Mouse (Mus musculus): ENCODE measurements around the gene Frmd8.

Gene Frmd8

DNA sequence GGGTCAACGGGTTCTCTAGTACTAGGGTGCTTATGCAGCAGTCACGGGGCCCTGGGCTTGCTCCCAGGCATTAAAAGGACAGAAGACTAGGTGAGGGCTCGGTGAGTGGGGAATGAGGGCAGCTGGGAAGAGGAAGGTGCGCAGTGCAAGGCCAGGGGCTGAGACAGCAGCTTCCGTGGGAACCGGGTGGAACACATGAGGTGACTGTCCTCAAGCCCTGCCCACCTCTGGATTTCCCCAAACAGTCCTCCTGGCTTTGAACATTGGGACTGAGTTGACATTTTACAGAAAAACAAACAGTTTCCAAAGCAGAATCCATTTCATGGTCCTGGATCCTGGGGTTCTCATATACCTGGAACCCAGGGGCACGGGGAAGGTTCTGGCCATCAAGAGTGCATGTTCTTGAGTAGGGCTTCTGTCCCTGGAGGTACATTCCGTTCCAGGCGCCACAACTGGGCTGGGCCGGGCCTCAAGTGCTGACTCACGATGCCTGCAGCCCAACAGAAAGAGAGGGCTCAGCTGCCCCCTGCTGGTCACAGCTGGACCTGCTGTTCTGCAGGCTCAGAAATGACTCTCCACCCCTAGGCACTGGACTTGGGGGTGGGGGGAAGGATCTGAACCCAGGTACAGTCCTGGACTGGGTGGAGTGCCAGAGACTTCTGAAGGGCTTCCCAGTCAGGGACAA is 25.1 kb downstream of the Frmd8 start:
- DNase-seq (ENCODE audit: low read depth, low spot score) = peak; percentile 90

DNA sequence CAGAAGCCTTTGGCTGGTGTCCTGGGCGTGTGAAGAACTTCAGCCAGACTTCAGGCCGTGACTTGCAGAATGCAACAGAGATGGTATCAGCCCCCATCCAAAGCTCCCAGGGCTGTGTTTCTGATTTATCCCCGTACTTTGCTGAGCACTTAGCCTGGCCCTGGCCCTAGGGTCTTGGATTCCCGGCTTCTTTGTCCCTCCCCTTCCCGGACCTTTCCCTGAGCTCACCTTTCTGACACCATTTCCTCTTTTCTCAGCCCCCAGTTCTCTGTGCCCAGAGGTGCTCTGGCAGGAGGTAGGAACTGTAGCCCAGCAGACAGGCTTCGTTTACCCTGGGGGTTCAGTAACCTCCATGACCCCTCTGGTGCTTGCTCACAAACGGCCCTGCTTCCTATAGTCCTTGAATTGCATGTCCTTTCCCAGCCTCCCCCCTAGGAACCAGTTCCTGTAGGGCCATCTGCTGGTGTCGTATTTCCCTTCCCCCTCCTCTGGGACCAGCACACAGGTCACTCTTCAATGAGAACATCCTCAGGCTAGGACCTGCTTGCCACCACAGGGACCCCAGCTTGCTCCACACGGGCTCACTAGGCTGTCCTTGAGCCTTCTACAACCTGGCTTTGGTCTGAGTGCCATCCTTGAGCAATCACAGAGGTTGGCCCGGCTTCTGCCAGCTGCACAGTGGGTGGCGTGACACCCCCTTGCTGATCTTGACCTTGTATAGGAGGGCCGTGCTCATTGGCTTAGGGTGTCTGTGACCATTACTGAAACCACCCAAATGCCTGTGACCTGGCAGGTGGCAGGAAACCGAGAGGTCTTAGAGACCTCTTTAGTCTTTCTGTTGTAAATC is 26.0 kb downstream of the Frmd8 start:
- peak; percentile 72 for DNase-seq (ENCODE audit: low read depth, low spot score)

DNA sequence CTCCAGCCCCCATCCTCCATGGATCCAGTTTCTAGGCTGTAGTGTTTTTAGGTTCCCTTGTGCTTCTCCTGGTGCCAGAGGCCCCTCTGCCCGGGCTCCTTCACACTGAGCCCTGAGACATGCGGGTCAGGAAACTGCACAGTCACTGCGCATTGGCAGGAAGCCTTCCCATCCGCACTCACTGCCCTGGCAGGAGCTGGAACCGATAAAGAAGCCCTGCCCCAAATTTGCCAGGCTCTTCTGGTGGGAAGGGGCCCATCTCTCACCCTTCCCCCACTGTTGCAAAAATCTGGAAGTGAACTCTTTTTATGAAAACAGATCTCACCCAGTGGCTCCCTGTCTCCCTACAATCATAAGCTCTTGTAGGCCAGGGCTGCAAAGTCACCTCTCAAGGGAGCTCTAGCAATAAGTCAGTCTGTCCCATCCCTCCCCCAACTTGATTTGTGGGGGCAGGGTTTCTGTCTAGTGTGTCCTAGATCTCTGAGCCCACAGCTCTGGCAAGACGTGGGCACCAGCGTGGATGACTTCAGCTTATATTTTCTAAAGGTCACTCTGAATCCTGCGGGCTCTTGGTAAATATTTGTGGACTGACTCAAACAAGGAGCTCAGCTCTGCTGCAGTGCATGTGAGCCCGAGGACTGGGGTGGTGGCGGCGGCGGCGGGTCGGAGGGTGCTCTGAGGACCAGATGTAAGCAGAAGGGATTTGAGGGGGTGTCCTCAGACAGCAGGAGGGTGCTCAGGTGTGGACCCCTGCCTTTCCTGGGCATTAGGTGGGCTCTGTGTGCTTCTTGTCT is 26.8 kb downstream of the Frmd8 start:
- peak; percentile 84 for DNase-seq (ENCODE audit: low read depth, low spot score)

DNA sequence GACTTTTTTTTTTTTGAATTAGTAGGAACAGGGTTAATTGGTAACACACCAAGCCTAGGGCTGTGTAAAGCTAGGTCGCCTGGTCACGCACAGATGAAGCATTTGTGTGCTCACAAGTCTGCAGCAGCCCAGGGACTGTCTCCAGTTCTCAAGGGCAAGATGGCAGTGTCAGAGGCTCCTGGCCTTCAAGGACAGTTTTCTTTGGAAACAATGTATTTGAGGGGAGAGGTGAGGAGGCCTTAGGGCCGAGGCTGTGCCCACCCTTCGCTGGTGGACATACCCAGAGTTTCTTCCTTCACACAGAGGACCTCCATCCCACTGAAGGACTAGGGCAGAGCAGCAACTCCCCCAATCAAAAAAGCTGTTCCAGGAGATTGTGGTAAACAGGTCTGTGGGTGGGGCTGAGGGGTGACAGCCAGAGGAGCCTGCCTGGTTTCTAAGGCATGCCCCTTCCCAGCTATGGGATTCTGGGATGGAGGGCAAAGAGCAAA is 27.7 kb downstream of the Frmd8 start:
- DNase-seq (ENCODE audit: low read depth, low spot score) = no peak

DNA sequence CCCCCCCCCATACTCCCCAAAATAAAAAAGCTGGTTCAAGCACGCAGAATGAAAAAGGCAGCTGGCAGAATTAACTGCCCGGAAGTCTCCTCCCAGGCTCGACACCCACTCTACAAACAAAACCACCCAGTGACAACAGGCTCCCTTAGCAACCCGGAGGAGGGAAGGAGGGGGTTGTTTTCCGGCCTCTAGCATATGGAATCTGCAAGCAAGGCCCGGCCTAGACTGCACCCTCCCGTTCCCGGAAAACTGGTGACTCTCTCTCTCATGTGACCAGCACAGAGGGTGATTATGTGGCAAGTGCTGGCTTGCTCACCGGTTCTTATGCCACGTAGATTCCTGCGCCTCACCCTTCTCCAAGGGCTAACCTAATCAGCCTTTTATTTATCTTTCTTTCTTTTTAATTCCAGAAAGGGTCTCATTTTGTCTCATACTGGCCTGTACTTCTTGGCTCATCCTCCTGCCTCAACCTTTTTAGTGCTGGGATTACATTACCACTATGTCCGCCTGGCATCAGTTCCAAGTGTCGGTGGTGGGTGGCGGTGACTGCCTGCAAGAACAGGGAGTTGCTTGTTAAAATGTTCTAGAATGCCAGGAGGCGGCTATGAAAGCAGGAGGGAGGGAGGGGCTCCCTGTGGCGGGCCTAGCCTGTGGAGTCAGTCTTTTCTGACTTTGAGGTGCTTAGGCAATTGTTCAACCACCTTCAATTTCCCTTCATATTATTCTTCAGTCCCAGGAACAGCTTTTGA is 28.3 kb downstream of the Frmd8 start:
- peak; percentile 78 for DNase-seq (ENCODE audit: low read depth, low spot score)

DNA sequence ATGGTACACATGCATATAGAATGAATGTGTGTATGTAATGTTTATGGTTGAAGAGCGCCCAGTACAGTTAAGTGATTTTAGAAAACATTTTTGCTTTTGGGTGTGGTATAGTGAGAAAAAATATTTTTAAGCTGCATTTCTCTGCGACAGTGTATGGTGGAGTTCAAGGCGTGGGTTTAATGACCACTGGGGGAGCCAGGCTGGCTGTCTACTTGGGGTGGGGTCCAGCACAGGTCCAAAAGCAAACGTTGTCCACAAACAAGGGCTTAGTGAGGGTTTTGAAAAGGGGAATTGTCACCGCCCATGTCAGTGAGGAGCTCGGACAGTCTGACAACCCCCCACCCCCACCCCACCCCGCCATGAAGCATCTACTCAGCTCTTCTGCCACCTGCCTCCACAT is 28.9 kb downstream of the Frmd8 start:
- DNase-seq (ENCODE audit: low read depth, low spot score) = no peak

DNA sequence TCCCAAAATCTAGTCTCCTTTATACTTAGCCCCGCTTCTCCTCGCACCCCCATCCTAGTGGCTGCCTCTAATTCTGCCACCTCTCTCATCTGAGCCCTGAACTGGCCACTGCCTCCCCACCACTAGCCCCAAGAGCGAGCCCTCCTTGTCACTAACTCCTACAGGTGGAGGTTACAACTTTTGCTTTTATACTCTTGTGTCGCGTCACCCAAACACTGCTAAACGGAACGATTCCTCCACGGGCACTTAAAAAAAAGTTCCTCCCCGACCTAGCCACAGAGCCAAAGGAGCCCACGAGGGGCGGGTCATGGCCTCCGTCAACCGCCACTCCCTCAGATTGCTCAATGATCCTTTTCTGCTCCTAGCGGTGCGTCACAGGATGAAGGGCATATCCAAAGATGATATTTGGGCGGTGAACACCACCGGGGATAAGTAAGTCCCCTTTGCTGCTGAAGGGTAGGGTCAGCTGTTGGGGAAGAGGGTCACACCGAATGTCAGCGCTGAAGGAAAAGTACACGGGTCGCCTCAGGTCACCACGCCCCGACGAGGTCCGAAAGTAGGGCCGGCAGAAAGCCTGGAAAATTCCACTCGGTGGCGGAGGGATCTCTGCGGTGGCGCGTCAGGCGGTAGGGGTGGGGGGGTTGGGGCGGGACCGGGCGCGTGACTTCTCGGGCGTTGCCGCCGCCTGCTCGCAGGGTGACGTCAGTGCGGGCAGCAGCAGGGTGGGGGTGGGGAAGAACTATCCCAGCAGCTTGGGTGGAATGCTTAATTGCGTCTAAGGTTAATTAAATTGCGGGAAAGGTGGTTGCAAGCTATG is 29.5 kb downstream of the Frmd8 start:
- DNase-seq (ENCODE audit: low read depth, low spot score) = peak; percentile 91

DNA sequence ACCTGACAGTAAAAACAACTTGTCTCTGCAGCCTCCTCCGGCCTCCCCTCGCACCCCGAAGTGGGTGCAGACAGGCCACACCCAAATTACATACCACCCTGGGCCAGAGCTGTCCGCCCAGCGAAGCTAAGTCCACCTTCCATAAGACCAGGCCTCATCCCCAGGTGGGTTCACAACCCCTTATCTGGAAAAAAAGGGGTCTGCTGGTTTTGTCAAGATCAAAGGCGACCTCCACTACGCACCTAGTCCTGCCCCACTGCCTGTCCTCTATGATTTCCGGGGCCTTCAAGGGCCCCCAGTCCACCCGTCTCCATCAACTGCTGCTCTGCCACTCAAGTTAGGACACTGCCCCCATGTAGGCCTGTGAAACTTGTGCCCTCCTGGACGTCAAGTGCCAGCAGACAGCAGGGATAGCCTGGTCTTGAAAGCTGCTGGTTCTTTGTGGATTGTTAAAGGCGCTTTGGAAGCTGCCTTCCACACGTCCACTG is 30.2 kb downstream of the Frmd8 start:
- DNase-seq (ENCODE audit: low read depth, low spot score) = no peak

DNA sequence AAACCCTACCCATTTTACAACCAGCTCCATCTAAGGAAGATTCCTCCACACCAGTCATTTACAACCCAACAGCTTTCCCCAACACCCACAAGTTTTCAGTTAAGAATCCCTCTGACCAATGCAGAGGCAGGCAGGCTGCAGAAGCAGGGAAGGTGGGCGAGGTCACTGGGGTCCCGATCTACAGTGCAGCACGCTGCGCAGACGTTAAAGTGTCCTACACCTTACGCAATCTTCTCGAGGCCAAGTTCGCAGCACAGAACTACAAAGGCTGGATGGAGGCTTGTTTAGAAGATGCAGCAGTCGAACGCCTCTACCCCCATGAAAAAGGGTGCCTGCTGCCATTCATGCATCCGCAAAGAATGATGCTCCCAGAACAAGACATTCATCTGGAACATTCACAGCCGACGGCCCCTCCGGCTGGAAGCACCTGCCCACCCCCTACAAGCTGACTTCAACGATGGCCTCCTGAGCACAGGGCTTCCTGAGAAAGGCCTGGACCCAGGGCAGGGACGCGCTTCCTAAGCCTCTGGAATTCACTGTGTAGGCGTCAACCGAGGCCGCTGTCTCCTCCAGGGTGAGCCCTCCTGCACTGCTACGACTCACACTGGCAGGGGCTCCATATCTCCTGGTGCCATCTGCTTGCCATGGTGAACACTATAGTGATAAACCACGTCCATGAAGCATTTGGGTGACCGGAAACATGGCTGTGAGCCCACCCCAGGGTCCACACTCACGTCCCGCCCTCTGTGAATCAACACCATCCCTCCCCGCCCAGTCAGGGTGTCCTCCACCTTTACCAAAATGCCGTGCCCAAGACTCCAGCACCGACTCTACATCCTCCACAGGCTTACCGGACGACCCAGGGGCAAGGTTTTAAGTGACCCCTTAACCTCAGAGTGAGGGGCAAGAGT is 31.0 kb downstream of the Frmd8 start:
- DNase-seq (ENCODE audit: low read depth, low spot score) = no peak

DNA sequence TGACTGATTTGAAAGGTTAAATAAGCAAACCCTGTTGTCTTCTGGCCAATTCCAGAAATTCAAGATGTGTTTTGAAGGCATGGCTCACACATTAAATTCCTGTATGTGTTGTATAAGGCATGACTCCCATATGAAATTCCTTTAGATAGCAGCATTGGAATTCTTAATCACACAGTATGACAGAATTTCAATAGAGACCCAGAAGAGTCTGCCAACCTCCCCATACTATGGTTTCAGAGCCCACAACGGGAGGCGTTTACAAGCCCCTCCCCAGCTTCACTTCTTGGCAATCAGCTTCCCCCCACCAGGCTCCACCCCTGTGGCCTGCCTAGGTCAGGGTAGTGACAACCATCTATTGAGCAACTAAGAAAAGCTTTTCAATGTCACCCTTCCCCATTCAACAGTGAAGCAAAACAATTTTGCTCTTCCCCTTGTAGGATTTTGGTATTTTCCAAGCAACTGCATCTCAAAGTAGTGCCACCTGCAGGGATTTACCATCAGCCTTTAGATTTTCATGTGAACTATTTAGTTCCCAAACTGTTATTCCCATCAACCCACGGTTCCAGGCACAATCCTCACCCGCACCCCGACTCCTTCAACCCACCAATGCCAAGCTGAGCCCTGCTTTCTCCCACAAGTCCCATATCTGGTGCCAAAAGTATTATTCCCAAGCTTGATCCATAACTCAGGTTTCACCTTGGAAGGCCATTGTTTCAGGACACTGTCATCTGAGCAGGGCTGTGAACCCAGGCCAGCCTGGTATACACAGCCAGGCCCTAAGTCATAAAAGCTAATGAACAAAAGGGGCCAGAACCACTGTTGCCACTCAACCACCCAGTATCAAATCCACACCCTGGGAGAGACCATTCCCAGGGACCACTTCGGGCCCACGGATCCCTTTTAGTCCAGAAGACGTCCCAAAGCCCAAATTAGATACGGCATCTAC is 32.0 kb downstream of the Frmd8 start:
- DNase-seq (ENCODE audit: low read depth, low spot score) = no peak

DNA sequence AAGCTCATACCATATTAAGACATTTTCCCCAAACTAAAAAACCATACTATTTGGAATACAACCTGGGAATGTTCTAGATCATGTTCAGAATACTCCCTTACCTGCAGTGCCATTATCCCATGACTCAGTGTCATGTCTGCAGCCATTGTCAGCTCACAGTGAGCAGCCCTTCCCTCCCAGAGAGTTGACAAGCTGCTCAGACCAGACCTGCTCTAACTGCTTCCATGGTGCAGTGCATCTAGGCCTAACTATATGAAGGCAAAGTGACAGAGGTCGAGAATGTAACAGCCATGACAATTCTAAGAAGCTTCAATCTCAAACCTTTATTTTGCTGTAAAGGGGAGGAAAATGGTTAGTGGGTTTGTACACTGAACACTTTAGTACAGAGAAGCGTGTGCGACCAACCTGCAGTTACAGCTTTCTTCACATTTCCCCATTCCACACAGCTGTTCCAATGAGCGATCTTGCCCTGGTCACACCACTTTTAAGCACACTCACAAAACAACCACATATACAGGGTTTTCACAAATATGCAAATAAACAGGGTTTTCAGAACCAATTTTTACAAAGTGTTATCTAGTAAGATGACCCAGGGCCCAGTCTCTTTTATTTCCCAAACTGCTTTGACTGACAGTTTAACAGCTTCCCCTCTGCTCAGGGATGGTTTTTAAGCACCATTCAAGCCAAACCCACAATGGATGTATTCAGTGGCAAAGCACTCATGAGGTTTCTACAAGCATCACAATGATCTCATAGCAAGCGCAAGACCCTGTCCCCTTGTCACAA is 32.9 kb downstream of the Frmd8 start:
- DNase-seq (ENCODE audit: low read depth, low spot score) = no peak

DNA sequence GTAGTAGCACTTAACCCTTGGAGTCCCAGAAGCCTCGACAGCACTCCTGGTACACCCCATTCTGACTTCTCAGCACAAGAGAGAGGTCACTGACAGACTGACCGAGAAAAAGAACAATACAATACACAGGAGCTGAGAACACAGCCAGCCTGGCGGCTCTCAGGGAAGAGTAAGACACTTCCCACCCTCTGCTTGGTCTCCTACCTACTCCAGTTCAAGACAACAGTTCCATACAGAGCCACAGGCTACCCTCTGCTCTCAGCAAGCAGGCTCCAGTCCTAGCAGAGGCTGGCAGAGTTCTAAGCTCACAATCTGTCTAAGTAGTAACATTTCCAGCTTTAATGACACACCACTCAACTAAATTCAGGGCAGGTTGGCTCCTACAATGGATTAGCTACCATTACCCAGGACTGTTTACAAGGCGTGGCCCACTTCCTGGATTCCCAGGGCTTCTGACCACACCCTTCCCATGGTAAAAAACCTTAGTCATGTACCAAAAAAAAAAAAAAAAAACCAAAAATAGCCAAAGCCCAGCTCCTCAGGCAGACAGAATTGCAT is 33.6 kb downstream of the Frmd8 start:
- DNase-seq (ENCODE audit: low read depth, low spot score) = peak; percentile 73

DNA sequence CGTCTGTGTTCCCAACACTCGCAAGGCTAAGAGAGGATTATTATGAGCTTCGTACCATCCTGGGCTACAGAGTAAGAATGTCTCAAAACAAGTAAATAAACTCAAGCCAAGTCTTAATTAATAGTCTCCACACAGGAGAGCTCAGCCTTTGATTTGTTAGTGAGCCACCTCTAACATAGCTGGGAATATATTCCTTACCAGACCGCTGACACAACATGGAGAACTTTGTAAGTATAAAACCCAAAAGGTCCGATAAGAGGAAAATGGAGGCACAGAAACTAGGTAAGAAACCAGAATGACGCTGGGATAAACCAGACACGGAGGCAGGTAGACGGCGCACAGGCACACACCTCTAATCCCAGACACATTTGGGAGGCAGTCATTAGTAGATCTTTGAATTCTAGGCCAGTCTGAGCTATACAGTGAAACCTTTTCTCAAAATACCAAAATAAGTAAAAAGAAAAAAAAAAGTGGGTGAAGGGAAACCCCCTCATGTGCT is 34.1 kb downstream of the Frmd8 start:
- DNase-seq (ENCODE audit: low read depth, low spot score) = no peak

DNA sequence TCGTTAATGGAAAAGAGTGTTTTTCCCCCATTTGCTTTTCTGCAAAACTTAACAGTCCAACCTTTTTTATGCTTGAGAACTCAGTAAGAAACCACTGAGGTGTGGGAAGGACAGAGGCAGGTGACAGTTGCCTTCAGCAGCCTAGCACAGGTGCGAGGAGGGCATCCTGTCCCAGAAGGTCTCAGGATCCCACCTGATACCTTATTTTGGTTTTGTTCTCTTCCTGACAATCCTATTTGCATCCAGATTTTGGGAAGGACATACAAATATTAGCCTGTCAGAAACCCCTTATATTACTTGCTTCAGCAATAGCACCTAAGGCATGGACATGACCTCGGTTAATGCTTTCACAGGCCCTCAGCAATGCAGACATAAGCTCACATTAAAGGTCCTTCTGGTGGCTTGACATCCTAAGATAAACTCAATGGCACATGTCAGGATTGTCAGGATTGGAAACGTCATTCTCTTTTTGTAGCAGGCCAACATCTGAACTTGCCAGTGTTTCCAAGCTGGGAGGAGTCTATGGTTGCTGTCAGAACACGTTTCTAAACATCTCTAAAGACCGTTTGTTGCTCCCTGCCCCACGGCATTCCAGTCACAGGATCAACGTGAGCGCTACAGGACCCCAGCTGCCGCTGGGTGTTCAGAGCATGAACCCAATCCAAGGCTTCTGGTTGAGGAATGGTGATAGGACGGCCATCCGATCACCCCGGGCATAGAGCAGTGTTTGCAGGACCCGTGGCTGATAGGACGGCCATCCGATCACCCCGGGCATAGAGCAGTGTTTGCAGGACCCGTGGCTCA is 34.8 kb downstream of the Frmd8 start:
- DNase-seq (ENCODE audit: low read depth, low spot score) = no peak

DNA sequence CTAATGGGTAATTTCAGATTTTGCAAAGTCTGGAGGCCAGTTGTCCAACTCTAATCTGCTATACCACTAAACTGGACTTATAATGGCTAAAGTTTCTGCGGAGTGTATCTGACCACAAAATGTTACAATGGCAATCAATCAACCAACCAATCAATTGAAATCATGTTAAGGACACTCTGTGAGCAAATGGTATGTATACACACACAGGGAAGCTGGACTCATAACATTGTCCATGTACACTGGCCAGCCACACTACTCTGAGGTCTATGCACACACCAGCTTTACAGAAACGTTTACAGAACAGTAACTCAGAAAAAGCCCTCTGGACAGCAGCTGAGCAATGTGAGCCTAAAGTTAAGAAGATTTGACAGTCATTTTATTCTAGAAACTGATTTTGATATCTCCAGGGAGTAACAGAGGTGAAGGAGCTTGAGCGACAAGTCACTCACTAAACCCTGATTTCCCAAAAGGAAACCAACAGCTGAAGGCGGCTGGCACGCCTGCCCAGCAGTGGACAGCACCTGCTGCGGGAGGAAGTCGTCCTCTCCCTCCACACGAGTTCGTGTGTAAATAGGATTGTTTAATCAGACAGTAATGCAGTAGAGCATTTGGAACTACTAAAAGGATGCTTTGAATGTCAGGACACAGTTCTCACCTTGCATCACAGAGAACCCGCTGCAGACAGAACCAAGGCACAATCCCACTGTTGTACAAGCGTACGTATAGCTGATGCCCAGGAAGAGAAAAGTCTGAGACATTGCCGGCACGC is 35.6 kb downstream of the Frmd8 start:
- no peak for DNase-seq (ENCODE audit: low read depth, low spot score)

DNA sequence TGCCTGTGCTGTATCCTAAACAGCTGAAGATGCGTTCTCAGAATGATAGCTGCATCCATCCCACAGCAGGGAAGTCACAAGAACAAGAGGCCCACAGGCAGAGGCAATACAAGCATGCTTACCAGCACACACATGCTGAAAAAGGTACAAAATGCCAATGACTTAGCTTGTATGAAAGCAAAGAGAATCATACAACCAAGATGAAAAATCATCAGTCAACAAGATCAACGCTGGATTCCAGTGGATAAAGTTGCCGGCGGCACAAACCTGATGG is 36.2 kb downstream of the Frmd8 start:
- DNase-seq (ENCODE audit: low read depth, low spot score) = no peak

Measured in c-Kit-negative CD71-positive TER-119-positive erythroid progenitor cells, embryonic 14.5 days (primary cell).